Mouse (Mus musculus) olfactory bulb, adult 2 months (tissue): ENCODE measurements around the gene Ilf2.

Experiments
- CTCF ChIP-seq: fragments of 200-500 bp; IDR thresholded peaks from 2 replicates; pipeline ENCODE4 v1.5.1; 2012; ENCODE audit warnings: low read depth, mild to moderate bottlenecking, low read length, moderate library complexity; ENCODE audit not compliant: insufficient read depth
- POLR2A ChIP-seq: fragments of 200-500 bp; IDR thresholded peaks from 2 replicates; pipeline ENCODE4 v1.6.1; 2012; ENCODE audit warnings: mild to moderate bottlenecking, low read depth, low read length, moderate library complexity; ENCODE audit not compliant: insufficient read depth

GRCm38 (mm10) chr3:90465686-90466310 is 10.1 kb upstream of the Ilf2 start, which contains the start of gene Npr1:
- TF ChIP-seq CTCF: no peak
- TF ChIP-seq POLR2A: no peak
